28 mouse cellular contexts compared by ENCODE assay signal in the genomic region with DNA sequence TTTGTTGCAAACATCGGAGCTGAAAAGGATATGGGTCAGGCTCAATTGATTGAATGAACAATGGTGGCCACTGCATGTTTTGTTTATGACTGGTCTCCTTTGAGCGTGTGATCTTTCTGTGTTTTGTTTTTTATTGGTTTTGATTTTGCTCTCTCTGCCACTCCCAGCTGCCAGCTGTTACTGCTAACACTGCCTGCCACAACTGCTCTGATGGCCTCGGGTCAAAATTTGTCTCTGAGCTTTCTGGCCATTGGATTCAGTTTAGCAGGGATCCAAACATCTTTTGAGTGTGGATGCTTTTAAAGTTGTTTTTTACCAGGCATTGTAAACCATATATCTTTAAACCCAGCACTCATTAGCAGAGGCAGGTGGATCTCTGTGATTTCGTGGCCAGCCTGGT. TPM values are rescaled to one million over a fixed set of nuclear protein-coding genes. Genes with fewer than 3 reads are reported as not detected.
DNase-seq lines count a peak whose midpoint lies in the region; ATAC-seq and TF ChIP-seq lines count a peak whose summit lies in the region.
"Had no signal": no experiment of that assay in that cellular context is flagged by ENCODE, and none has a peak within 500 bp of the region (broad histone marks: within the 10 kb centered on the region; RNA-seq: fewer than 3 reads in every experiment).

No protein-coding gene starts in this region.

- H3ac ChIP-seq in myocyte (ENCODE audit: control insufficient read depth, insufficient read length) = no peak overlapping the region

- peaks cover 2% of the 10 kb centered on the region; the same call in 1 of the 2 replicates for H3K27me3 ChIP-seq in embryonic facial prominence, embryonic 13.5 days
- H3K27me3 ChIP-seq in embryonic facial prominence, embryonic 10.5 days (replicated peaks; ENCODE audit: low read depth, poor library complexity, severe bottlenecking) = no peaks in the 10 kb centered on the region
- 0 out of 2 replicates have a peak, but pooled peaks cover 4% of the 10 kb centered on the region for H3K27me3 ChIP-seq in limb, embryonic 13.5 days
- H3K27me3 ChIP-seq in limb, embryonic 10.5 days (ENCODE audit: low read depth, poor library complexity, severe bottlenecking) = no peaks in the 10 kb centered on the region
- peaks cover 18% of the 10 kb centered on the region for H3K27me3 ChIP-seq in myocyte (ENCODE audit: control insufficient read depth, insufficient read depth, insufficient read length)

- no peaks in the 10 kb centered on the region for H3K9me3 ChIP-seq in embryonic facial prominence, embryonic 13.5 days
- no peaks in the 10 kb centered on the region for H3K9me3 ChIP-seq in embryonic facial prominence, embryonic 10.5 days
- H3K9me3 ChIP-seq in limb, embryonic 13.5 days = no peaks in the 10 kb centered on the region
- no peaks in the 10 kb centered on the region for H3K9me3 ChIP-seq in limb, embryonic 10.5 days (replicated peaks)
- H3K9me3 ChIP-seq: G1E had no signal

- no peak overlapping the region for H3K4me3 ChIP-seq in embryonic facial prominence, embryonic 13.5 days
- H3K4me3 ChIP-seq in embryonic facial prominence, embryonic 10.5 days = no peak overlapping the region
- H3K4me3 ChIP-seq in limb, embryonic 13.5 days = no peak overlapping the region
- H3K4me3 ChIP-seq in limb, embryonic 10.5 days = no peak overlapping the region
- no peak overlapping the region for H3K4me3 ChIP-seq in myocyte

- no peaks in the 10 kb centered on the region for H3K79me2 ChIP-seq in myocyte (ENCODE audit: control insufficient read depth, insufficient read depth)

- no peak overlapping the region for H3K27ac ChIP-seq in embryonic facial prominence, embryonic 13.5 days
- H3K27ac ChIP-seq in embryonic facial prominence, embryonic 10.5 days (replicated peaks) = no peak overlapping the region
- no peak overlapping the region for H3K27ac ChIP-seq in limb, embryonic 13.5 days
- no peak overlapping the region for H3K27ac ChIP-seq in limb, embryonic 10.5 days

- H3K4me2 ChIP-seq in embryonic facial prominence, embryonic 13.5 days = no peak overlapping the region
- no peak overlapping the region for H3K4me2 ChIP-seq in limb, embryonic 13.5 days (replicated peaks)
- H3K4me2 ChIP-seq in myocyte (ENCODE audit: low read depth) = peak overlapping the region; percentile 83

- ATAC-seq in embryonic facial prominence, embryonic 13.5 days (ENCODE audit: insufficient number of reproducible peaks, insufficient read depth, low FRiP score, low TSS enrichment, low read depth) = no peak
- no peak for ATAC-seq in limb, embryonic 13.5 days (ENCODE audit: low FRiP score, low read depth)
- ATAC-seq: activated CD4-positive, CD25-positive, alpha-beta regulatory T cell, adult 4 months; CD4-positive, CD25-positive, alpha-beta regulatory T cell, adult 4 months; Patski had no signal

- H3K9ac ChIP-seq in embryonic facial prominence, embryonic 13.5 days = peak overlapping the region; percentile 36; the same call in 1 of the 2 replicates
- H3K9ac ChIP-seq in limb, embryonic 13.5 days = peak overlapping the region; percentile 35; the same call in 1 of the 2 replicates

- no peak for TF ChIP-seq POLR2A in myocyte (IDR thresholded peaks at IDR 0.05; ENCODE audit: insufficient read length, low read depth)

- no peaks in the 10 kb centered on the region for H3K36me3 ChIP-seq in embryonic facial prominence, embryonic 13.5 days
- no peaks in the 10 kb centered on the region for H3K36me3 ChIP-seq in embryonic facial prominence, embryonic 10.5 days (replicated peaks)
- H3K36me3 ChIP-seq in limb, embryonic 13.5 days = no peaks in the 10 kb centered on the region
- H3K36me3 ChIP-seq in limb, embryonic 10.5 days = no peaks in the 10 kb centered on the region
- H3K36me3 ChIP-seq in myocyte (ENCODE audit: control insufficient read depth, insufficient read depth) = no peaks in the 10 kb centered on the region
- H3K36me3 ChIP-seq: G1E had no signal

- WGBS in embryonic facial prominence, embryonic 13.5 days = 65% methylated on average over 4 of the region's 4 CpGs
- WGBS in embryonic facial prominence, embryonic 10.5 days = 81% methylated on average over 4 of the region's 4 CpGs
- WGBS in limb, embryonic 13.5 days = 65% methylated on average over 4 of the region's 4 CpGs
- 74% methylated on average over 4 of the region's 4 CpGs for WGBS in limb, embryonic 10.5 days

- H3K4me1 ChIP-seq in embryonic facial prominence, embryonic 13.5 days = no peaks in the 10 kb centered on the region
- H3K4me1 ChIP-seq in embryonic facial prominence, embryonic 10.5 days = no peaks in the 10 kb centered on the region
- H3K4me1 ChIP-seq in limb, embryonic 13.5 days = no peaks in the 10 kb centered on the region
- H3K4me1 ChIP-seq in limb, embryonic 10.5 days = no peaks in the 10 kb centered on the region

- DNase-seq in embryonic facial prominence, embryonic 10.5 days (ENCODE audit: low spot score) = no peak
- peak; percentile 35 for DNase-seq in heart, adult 11 months
- DNase-seq in heart, postnatal 4 days = no peak
- no peak for DNase-seq in limb, embryonic 10.5 days (ENCODE audit: low spot score)
- DNase-seq in retina, postnatal 1 day = no peak
- DNase-seq: adrenal gland, adult 2 months; adrenal gland, adult 8-10 months; adrenal gland, postnatal 10 days; adrenal gland, postnatal 14 days; adrenal gland, postnatal 25 days; adrenal gland, postnatal 36 days; B cell, adult 2 months; cerebellum, adult 11 months; cerebellum, adult 11-12 months had no signal

TF ChIP-seq in myocyte, 11 proteins besides CTCF, POLR2A, EP300 and RAD21:
- TF ChIP-seq REST (IDR thresholded peaks at IDR 0.05; ENCODE audit: insufficient read depth, insufficient read length) = no peak
- TF ChIP-seq TCF3 (IDR thresholded peaks at IDR 0.05; ENCODE audit: insufficient read length, low read depth) = no peak
- TF ChIP-seq MYOD1 (IDR thresholded peaks at IDR 0.05; ENCODE audit: control insufficient read depth in 1 of 3, insufficient read length in 2 of 3, low read depth in 2 of 3) = peak; percentile 39 to 58 (median 43)
- peak in 2 of 3 experiments; percentile 52 to 59 for TF ChIP-seq MYOG (IDR thresholded peaks at IDR 0.05; ENCODE audit: control insufficient read depth in 1 of 3, insufficient read depth in 1 of 3, insufficient read length in 2 of 3, low read depth in 2 of 3)

RNA-seq across cellular contexts. Expression of a gene that starts 7.4 kb away (rescaled TPM):
- polyA plus RNA-seq in embryonic facial prominence, embryonic 13.5 days (2015; fragmentation: Nextera tagmentation; extraction: Ambion mirVana) = 102 and 108 TPM in 2 replicates
- polyA plus RNA-seq in embryonic facial prominence, embryonic 10.5 days (2016; fragmentation: Nextera tagmentation; extraction: Ambion mirVana) = 114 and 116 TPM in 2 replicates
- total RNA-seq in heart, postnatal 4 days (2021) = 10 to 100 TPM; 40.3 to 40.6 TPM
- 94.7 and 97.7 TPM in 2 replicates for polyA plus RNA-seq in limb, embryonic 13.5 days (2015; fragmentation: Nextera tagmentation; extraction: Ambion mirVana)
- polyA plus RNA-seq in limb, embryonic 10.5 days (2016; fragmentation: Nextera tagmentation; extraction: Ambion mirVana) = 96.4 and 116 TPM in 2 replicates
- 10.2 TPM for polyA plus RNA-seq in myocyte (2012; fragmentation: generic; extraction: Trizol)

RNA-seq across cellular contexts. Expression of a gene that starts 7.5 kb away (rescaled TPM):
- 14.7 and 14.9 TPM in 2 replicates for polyA plus RNA-seq in embryonic facial prominence, embryonic 13.5 days (2015; fragmentation: Nextera tagmentation; extraction: Ambion mirVana)
- polyA plus RNA-seq in embryonic facial prominence, embryonic 10.5 days (2016; fragmentation: Nextera tagmentation; extraction: Ambion mirVana) = 12.2 and 12.7 TPM in 2 replicates
- total RNA-seq in heart, postnatal 4 days (2021) = 1 to 10 TPM; 6.1 TPM
- polyA plus RNA-seq in limb, embryonic 13.5 days (2015; fragmentation: Nextera tagmentation; extraction: Ambion mirVana) = 11.0 and 13.4 TPM in 2 replicates
- polyA plus RNA-seq in limb, embryonic 10.5 days (2016; fragmentation: Nextera tagmentation; extraction: Ambion mirVana) = 10.9 and 11.6 TPM in 2 replicates
- polyA plus RNA-seq in myocyte (2012; fragmentation: generic; extraction: Trizol) = 8.4 TPM

RNA-seq across cellular contexts. Expression of a gene that starts 26.3 kb away (rescaled TPM):
- 5.1 and 6.3 TPM in 2 replicates for polyA plus RNA-seq in embryonic facial prominence, embryonic 13.5 days (2015; fragmentation: Nextera tagmentation; extraction: Ambion mirVana)
- 0.65 and 1.1 TPM in 2 replicates for polyA plus RNA-seq in embryonic facial prominence, embryonic 10.5 days (2016; fragmentation: Nextera tagmentation; extraction: Ambion mirVana)
- 1 to 10 TPM; 2.9 to 3.1 TPM for total RNA-seq in heart, postnatal 4 days (2021)
- polyA plus RNA-seq in limb, embryonic 13.5 days (2015; fragmentation: Nextera tagmentation; extraction: Ambion mirVana) = 3.2 and 3.3 TPM in 2 replicates
- 0.30 and 1.2 TPM in 2 replicates for polyA plus RNA-seq in limb, embryonic 10.5 days (2016; fragmentation: Nextera tagmentation; extraction: Ambion mirVana)
- polyA plus RNA-seq in myocyte (2012; fragmentation: generic; extraction: Trizol) = 0.04 TPM
- total RNA-seq: CH12.LX, G1E had no signal
- polyA plus RNA-seq: activated CD4-positive, CD25-positive, alpha-beta regulatory T cell, adult 4 months; CD4-positive, CD25-positive, alpha-beta regulatory T cell, adult 4 months had no signal

RNA-seq across cellular contexts. Expression of a gene that starts 47.9 kb away (rescaled TPM):
- polyA plus RNA-seq in embryonic facial prominence, embryonic 13.5 days (2015; fragmentation: Nextera tagmentation; extraction: Ambion mirVana) = not detected in 2 replicates
- not detected in 2 replicates for polyA plus RNA-seq in embryonic facial prominence, embryonic 10.5 days (2016; fragmentation: Nextera tagmentation; extraction: Ambion mirVana)
- total RNA-seq in heart, postnatal 4 days (2021) = not detected
- not detected in 2 replicates for polyA plus RNA-seq in limb, embryonic 13.5 days (2015; fragmentation: Nextera tagmentation; extraction: Ambion mirVana)
- not detected in 2 replicates for polyA plus RNA-seq in limb, embryonic 10.5 days (2016; fragmentation: Nextera tagmentation; extraction: Ambion mirVana)
- not detected for polyA plus RNA-seq in myocyte (2012; fragmentation: generic; extraction: Trizol)
- total RNA-seq: adrenal gland, adult 18-20 months; adrenal gland, adult 2 months; adrenal gland, adult 8-10 months; adrenal gland, postnatal 10 days; adrenal gland, postnatal 14 days; adrenal gland, postnatal 25 days; adrenal gland, postnatal 36 days; adrenal gland, postnatal 4 days; CH12.LX; ES-E14; MEL had no signal
- polyA plus RNA-seq: activated CD4-positive, CD25-positive, alpha-beta regulatory T cell, adult 4 months; adrenal gland, adult 2 months; brain, embryonic 14.5 days; C2C12; CD4-positive, CD25-positive, alpha-beta regulatory T cell, adult 4 months; G1E; Patski had no signal

RNA-seq across cellular contexts. Expression of a gene that starts 55.1 kb away (rescaled TPM):
- polyA plus RNA-seq in embryonic facial prominence, embryonic 13.5 days (2015; fragmentation: Nextera tagmentation; extraction: Ambion mirVana) = 9.1 and 9.7 TPM in 2 replicates
- 7.6 and 7.9 TPM in 2 replicates for polyA plus RNA-seq in embryonic facial prominence, embryonic 10.5 days (2016; fragmentation: Nextera tagmentation; extraction: Ambion mirVana)
- total RNA-seq in heart, postnatal 4 days (2021) = not detected
- 9.8 and 10.0 TPM in 2 replicates for polyA plus RNA-seq in limb, embryonic 13.5 days (2015; fragmentation: Nextera tagmentation; extraction: Ambion mirVana)
- polyA plus RNA-seq in limb, embryonic 10.5 days (2016; fragmentation: Nextera tagmentation; extraction: Ambion mirVana) = 7.5 and 9.9 TPM in 2 replicates
- 0.06 TPM for polyA plus RNA-seq in myocyte (2012; fragmentation: generic; extraction: Trizol)
- total RNA-seq: CH12.LX had no signal
- polyA plus RNA-seq: activated CD4-positive, CD25-positive, alpha-beta regulatory T cell, adult 4 months; CD4-positive, CD25-positive, alpha-beta regulatory T cell, adult 4 months; G1E had no signal
